Mouse (Mus musculus) cortical plate, adult 2 months (tissue): ENCODE measurements around the gene Fads2.

Source experiments
- CTCF ChIP-seq: fragments of 200-500 bp; IDR thresholded peaks from 2 replicates; pipeline ENCODE4 v1.5.1; 2011; ENCODE audit warnings: mild to moderate bottlenecking, control low read depth, low read length; ENCODE audit not compliant: insufficient read depth; ENCODE audit errors: extremely low read depth
- POLR2A ChIP-seq: fragments of 200-500 bp; IDR thresholded peaks from 2 replicates; pipeline ENCODE4 v1.6.1; 2011; ENCODE audit warnings: mild to moderate bottlenecking, low read length, control low read depth; ENCODE audit not compliant: insufficient read depth; ENCODE audit errors: extremely low read depth

- no peak for TF ChIP-seq CTCF
- TF ChIP-seq POLR2A = no peak
Measured at GRCm38 (mm10) chr19:10062862-10063261, 38.7 kb downstream of the Fads2 start.
